Mouse (Mus musculus) midbrain, embryonic 12.5 days (tissue): ENCODE data around the gene Lmod1. TPM values are rescaled to one million over a fixed set of nuclear protein-coding genes. Genes with fewer than 3 reads are reported as not detected.

Experiments used
- polyA plus RNA-seq: library from polyadenylated mRNA; unstranded; fragments of >200 nt; fragmentation: Nextera tagmentation; extraction: Ambion mirVana; gene quantifications from 2 replicates; pipeline ENCODE4 v1.2.1, GENCODE M21; 2016

The Lmod1 gene
- polyA plus RNA-seq, 1 experiment from 2014 or later = 0.85 TPM

Other genes starting within 250 kb of the Lmod1 start
- 0.27 and 0.66 TPM in 2 replicates for gene Lgr6, start 219.5 kb upstream of the Lmod1 start, polyA plus RNA-seq
- gene Ptpn7, start 192.1 kb upstream of the Lmod1 start, polyA plus RNA-seq = 0.58 and 1.1 TPM in 2 replicates
- gene Arl8a, start 178.0 kb upstream of the Lmod1 start, polyA plus RNA-seq = 129 and 143 TPM in 2 replicates
- not detected in 2 replicates for gene Gpr37l1, start 157.1 kb upstream of the Lmod1 start, polyA plus RNA-seq
- 0.52 and 0.70 TPM in 2 replicates for gene Elf3, start 66.2 kb upstream of the Lmod1 start, polyA plus RNA-seq
- 93.3 and 101 TPM in 2 replicates for gene Rnpep, start 40.7 kb upstream of the Lmod1 start, polyA plus RNA-seq
- 162 and 170 TPM in 2 replicates for gene Timm17a, start 11.0 kb upstream of the Lmod1 start, polyA plus RNA-seq
- 71.2 and 76.3 TPM in 2 replicates for gene Shisa4, start 50.4 kb downstream of the Lmod1 start, polyA plus RNA-seq
- gene Ipo9, start 105.7 kb downstream of the Lmod1 start, polyA plus RNA-seq = 177 and 182 TPM in 2 replicates